Comparison of ENCODE assay signal across 8 mouse cellular contexts in genomic region chr9:51764041-51764875, GRCm38 (mm10). TPM values are rescaled to one million over a fixed set of nuclear protein-coding genes. Genes with fewer than 3 reads are reported as not detected.
DNase-seq lines count a peak whose midpoint lies in the region; ATAC-seq lines count a peak whose summit lies in the region.

No protein-coding gene starts in this region.

- DNase-seq in adrenal gland, postnatal 10 days = peak; percentile 8
- no peak for DNase-seq in adrenal gland, postnatal 4 days (ENCODE audit: low spot score in 2 of 2)
- DNase-seq in right cerebral cortex, postnatal 10 days (ENCODE audit: low spot score in 2 of 2) = peak; percentile 40 to 63
- DNase-seq in right cerebral cortex, postnatal 14 days = no peak
- peak; percentile 16 for DNase-seq in left cerebral cortex, postnatal 4 days
- DNase-seq in midbrain, embryonic 14.5 days = peak; percentile 73
- no peak for DNase-seq in spleen, postnatal 36 days (ENCODE audit: low spot score in 2 of 2)

- H3K27ac ChIP-seq in heart, embryonic 16.5 days (ENCODE audit: low read length) = no peak overlapping the region
- H3K27ac ChIP-seq in midbrain, embryonic 14.5 days (replicated peaks; ENCODE audit: low read depth, low read length) = peak overlapping the region; percentile 89

- peak overlapping the region; percentile 86 for H3K4me2 ChIP-seq in heart, embryonic 16.5 days (ENCODE audit: low read depth, low read length)
- peak overlapping the region; percentile 80 for H3K4me2 ChIP-seq in midbrain, embryonic 14.5 days (ENCODE audit: low read length)

- H3K27me3 ChIP-seq in heart, embryonic 16.5 days (ENCODE audit: control insufficient read depth, insufficient read depth, low read length) = peaks cover 36% of the 10 kb centered on the region
- no peaks in the 10 kb centered on the region for H3K27me3 ChIP-seq in midbrain, embryonic 14.5 days (ENCODE audit: control insufficient read depth, insufficient read depth, low read length)

- H3K9ac ChIP-seq in heart, embryonic 16.5 days (ENCODE audit: low read length) = peak overlapping the region; percentile 70
- H3K9ac ChIP-seq in midbrain, embryonic 14.5 days (replicated peaks; ENCODE audit: low read length) = peak overlapping the region; percentile 70

- WGBS in heart, embryonic 16.5 days = 3% methylated on average over 12 of the region's 12 CpGs
- 6% methylated on average over 12 of the region's 12 CpGs for WGBS in midbrain, embryonic 14.5 days

- H3K4me1 ChIP-seq in heart, embryonic 16.5 days (ENCODE audit: control insufficient read depth, insufficient read depth, low read length) = peaks cover 10% of the 10 kb centered on the region
- peaks cover 11% of the 10 kb centered on the region; the same call in 1 of the 2 replicates for H3K4me1 ChIP-seq in midbrain, embryonic 14.5 days (ENCODE audit: control insufficient read depth, insufficient read depth, low read length)

- intact Hi-C loops in left cerebral cortex, postnatal 4 days (cut with DNase I) = loop anchor here (2.0 kb wide), 1 partner anchor 429 kb away; no protein-coding TSS in a partner anchor

- no peaks in the 10 kb centered on the region for H3K9me3 ChIP-seq in heart, embryonic 16.5 days (replicated peaks; ENCODE audit: control insufficient read depth, low read length)
- H3K9me3 ChIP-seq in midbrain, embryonic 14.5 days (ENCODE audit: control insufficient read depth, low read length) = no peaks in the 10 kb centered on the region

- no peaks in the 10 kb centered on the region for H3K36me3 ChIP-seq in heart, embryonic 16.5 days (ENCODE audit: control insufficient read depth, insufficient read depth)
- no peaks in the 10 kb centered on the region for H3K36me3 ChIP-seq in midbrain, embryonic 14.5 days (ENCODE audit: control insufficient read depth, insufficient read depth, low read length)

- ATAC-seq in heart, embryonic 16.5 days (replicated peaks; ENCODE audit: extremely low read depth, insufficient read depth, low FRiP score) = 0 out of 2 replicates have a peak, but pooled peaks have one; percentile 11
- ATAC-seq in midbrain, embryonic 14.5 days (ENCODE audit: low FRiP score, low TSS enrichment) = peak; percentile 51

- peak overlapping the region; percentile 81 for H3K4me3 ChIP-seq in heart, embryonic 16.5 days (ENCODE audit: low read length)
- H3K4me3 ChIP-seq in midbrain, embryonic 14.5 days (replicated peaks; ENCODE audit: low read depth, low read length) = peak overlapping the region; percentile 70

RNA-seq across cellular contexts. Expression of gene Arhgap20, which starts 0.9 kb away (rescaled TPM):
- total RNA-seq in adrenal gland, postnatal 10 days (2021) = 1 to 10 TPM; 3.5 to 5.0 TPM
- total RNA-seq in adrenal gland, postnatal 4 days (2021) = 10 to 100 TPM in 1 of 2 experiments, 1 to 10 TPM in 1; 7.4 to 10.1 TPM
- polyA plus RNA-seq in heart, embryonic 16.5 days (2015; fragmentation: Nextera tagmentation; extraction: Ambion mirVana) = 1.1 and 2.4 TPM in 2 replicates
- 10 to 100 TPM; 87.2 to 93.1 TPM for total RNA-seq in left cerebral cortex, postnatal 4 days (2021)
- 16.2 and 25.7 TPM in 2 replicates for polyA plus RNA-seq in midbrain, embryonic 14.5 days (2014; fragmentation: Nextera tagmentation; extraction: Ambion mirVana)

Comparison
In these comparisons a context has a peak if more than half of its experiments do, and no peak if none do; other contexts are left out.
1. DNase-seq: peak in adrenal gland, postnatal 10 days (single experiment), right cerebral cortex, postnatal 10 days (2 of 2), left cerebral cortex, postnatal 4 days (single experiment) and midbrain, embryonic 14.5 days (single experiment); none in adrenal gland, postnatal 4 days (0 of 2), right cerebral cortex, postnatal 14 days (single experiment) and spleen, postnatal 36 days (0 of 2).
2. RNA of gene Arhgap20, which starts 0.9 kb away (total RNA-seq): 87.2 to 93.1 TPM in left cerebral cortex, postnatal 4 days; 7.4 to 10.1 TPM in adrenal gland, postnatal 4 days and 3.5 to 5.0 TPM in adrenal gland, postnatal 10 days; every median in the first group is over 4 times any median in the second.